Mouse (Mus musculus) layer of hippocampus, postnatal 14 days (tissue): ENCODE measurements around the gene Tacc2. TPM values are rescaled to one million over a fixed set of nuclear protein-coding genes. Genes with fewer than 3 reads are reported as not detected.

Experiments used
- DNase-seq, 2 experiments: peaks; one replicate each; pipeline ENCODE4 v3.0.0; 2021 to 2022; ENCODE audit warnings: low spot score in 2 of 2, mixed read lengths in 1 of 2
- total RNA-seq, 2 experiments: library from RNA; stranded (reverse); gene quantifications; 2 replicates each; pipeline ENCODE4 v1.2.3; 2021

Tacc2 gene
- total RNA-seq, 2 experiments from 2014 or later = 86.2 to 86.5 TPM

GRCm38 (mm10) chr7:130764160-130764559 lies 186.9 kb downstream of the Tacc2 start:
- DNase-seq = no peak

GRCm38 (mm10) chr7:130766411-130767170 lies 189.4 kb downstream of the Tacc2 start:
- DNase-seq = no peak

GRCm38 (mm10) chr7:130768151-130768550 lies 190.9 kb downstream of the Tacc2 start:
- DNase-seq = no peak

- DNase-seq = peak; percentile 64 to 80
These were observed 193.5 kb downstream of the Tacc2 start for GRCm38 (mm10) chr7:130770707-130771106.

- no peak for DNase-seq
These were observed 196.1 kb downstream of the Tacc2 start for GRCm38 (mm10) chr7:130773171-130773830.

- no peak for DNase-seq
These were observed 196.8 kb downstream of the Tacc2 start, which contains the start of gene Btbd16 for GRCm38 (mm10) chr7:130773914-130774630. TSS of gene Btbd16 (plus strand) at chr7:130774069.

- DNase-seq = no peak
These were observed 203.7 kb downstream of the Tacc2 start for GRCm38 (mm10) chr7:130780866-130781419.

GRCm38 (mm10) chr7:130782501-130783050 lies 205.3 kb downstream of the Tacc2 start:
- DNase-seq = no peak

- DNase-seq = no peak
These were observed 208.8 kb downstream of the Tacc2 start for GRCm38 (mm10) chr7:130785923-130786575.

GRCm38 (mm10) chr7:130786708-130787107 lies 209.5 kb downstream of the Tacc2 start:
- DNase-seq = no peak

- no peak for DNase-seq
These were observed 210.3 kb downstream of the Tacc2 start for GRCm38 (mm10) chr7:130787537-130787936.

GRCm38 (mm10) chr7:130788950-130789349 lies 211.7 kb downstream of the Tacc2 start:
- DNase-seq = no peak

- no peak for DNase-seq
These were observed 212.2 kb downstream of the Tacc2 start for GRCm38 (mm10) chr7:130789456-130789855.

GRCm38 (mm10) chr7:130793671-130794070 lies 216.4 kb downstream of the Tacc2 start:
- DNase-seq = no peak

GRCm38 (mm10) chr7:130796786-130797185 lies 219.5 kb downstream of the Tacc2 start:
- no peak for DNase-seq

GRCm38 (mm10) chr7:130797524-130797923 lies 220.3 kb downstream of the Tacc2 start:
- no peak for DNase-seq

- no peak for DNase-seq
These were observed 222.2 kb downstream of the Tacc2 start for GRCm38 (mm10) chr7:130799418-130799817.

GRCm38 (mm10) chr7:130800681-130801080 lies 223.4 kb downstream of the Tacc2 start:
- no peak for DNase-seq

- no peak for DNase-seq
These were observed 224.6 kb downstream of the Tacc2 start for GRCm38 (mm10) chr7:130801811-130802210.

- no peak for DNase-seq
These were observed 226.1 kb downstream of the Tacc2 start for GRCm38 (mm10) chr7:130803251-130803825.
